Mouse (Mus musculus) heart, postnatal 0 days (tissue): ENCODE results near the gene Crlf1. TPM values are rescaled to one million over a fixed set of nuclear protein-coding genes. Genes with fewer than 3 reads are reported as not detected.

Experiments
- ATAC-seq: fragments of 200-750 bp; cut with Nextera tagmentation; 2 replicates; pipeline ENCODE4 v1.8.0; 2017; ENCODE audit warnings: low read depth, moderate number of reproducible peaks, moderate library complexity; ENCODE audit not compliant: insufficient read depth
- DNase-seq: peaks from one replicate; pipeline ENCODE4 v3.0.0-alpha.2; 2016; ENCODE audit warnings: low spot score
- H3K27ac ChIP-seq: fragments of 300-500 bp; sonication (generic); 2 replicates; pipeline ENCODE4 v1.5.1; 2014; ENCODE audit warnings: low read depth, mild to moderate bottlenecking
- H3K27me3 ChIP-seq: fragments of 300-500 bp; sonication (generic); 2 replicates; pipeline ENCODE4 v1.6.1; 2014; ENCODE audit warnings: low read length, mixed read lengths; ENCODE audit not compliant: control insufficient read depth, insufficient read depth
- H3K36me3 ChIP-seq: fragments of 300-500 bp; sonication (generic); replicated peaks from 2 replicates; pipeline ENCODE4 v1.6.1; 2014; ENCODE audit warnings: low read length, mixed read lengths; ENCODE audit not compliant: control insufficient read depth, insufficient read depth
- H3K4me1 ChIP-seq: fragments of 300-500 bp; sonication (generic); 2 replicates; pipeline ENCODE4 v1.6.1; 2014; ENCODE audit warnings: antibody characterized with exemption; ENCODE audit not compliant: control insufficient read depth, insufficient read depth
- H3K4me2 ChIP-seq: fragments of 300-500 bp; sonication (generic); 2 replicates; pipeline ENCODE4 v1.6.1; 2014; ENCODE audit warnings: low read depth, mild to moderate bottlenecking, low read length, moderate library complexity
- H3K4me3 ChIP-seq: fragments of 300-500 bp; sonication (generic); 2 replicates; pipeline ENCODE4 v1.5.1; 2014; ENCODE audit warnings: low read depth, low read length
- H3K9ac ChIP-seq: fragments of 300-500 bp; sonication (generic); replicated peaks from 2 replicates; pipeline ENCODE4 v1.6.1; 2014; ENCODE audit warnings: low read depth, low read length, mixed read lengths
- H3K9me3 ChIP-seq: fragments of 300-500 bp; sonication (generic); replicated peaks from 2 replicates; pipeline ENCODE4 v1.6.1; 2016; ENCODE audit warnings: low read length; ENCODE audit not compliant: control insufficient read depth
- CTCF ChIP-seq: IDR thresholded peaks from 2 replicates; pipeline ENCODE4 v1.5.1; 2016; ENCODE audit warnings: antibody characterized with exemption, control low read depth, low read depth
- EP300 ChIP-seq: IDR thresholded peaks from 2 replicates; pipeline ENCODE4 v1.6.1; 2016; ENCODE audit warnings: antibody characterized with exemption, low read depth
- WGBS: fragments of 180-500 bp; shearing (Covaris S2); extraction: QIAGEN DNeasy Blood & Tissue Kit; methylation state at CpG from one replicate; pipeline ENCODE4 v1.1.7; 2014; 5-methylcytosine and 5-hydroxymethylcytosine counted together
- polyA plus RNA-seq: library from polyadenylated mRNA; unstranded; fragments of >200 nt; fragmentation: Nextera tagmentation; extraction: Ambion mirVana; gene quantifications from 2 replicates; pipeline ENCODE4 v1.2.1, GENCODE M21; 2015
- total RNA-seq: library from RNA; depleted of rRNA; stranded (reverse); fragments of >200 nt; gene quantifications from 2 replicates; pipeline ENCODE4 v1.2.3, GENCODE M21; 2014; ENCODE audit warnings: low replicate concordance

Crlf1 gene
- total and polyA plus RNA-seq, 2 experiments from 2014 or later: 0.16 TPM; not detected in 1

DNA sequence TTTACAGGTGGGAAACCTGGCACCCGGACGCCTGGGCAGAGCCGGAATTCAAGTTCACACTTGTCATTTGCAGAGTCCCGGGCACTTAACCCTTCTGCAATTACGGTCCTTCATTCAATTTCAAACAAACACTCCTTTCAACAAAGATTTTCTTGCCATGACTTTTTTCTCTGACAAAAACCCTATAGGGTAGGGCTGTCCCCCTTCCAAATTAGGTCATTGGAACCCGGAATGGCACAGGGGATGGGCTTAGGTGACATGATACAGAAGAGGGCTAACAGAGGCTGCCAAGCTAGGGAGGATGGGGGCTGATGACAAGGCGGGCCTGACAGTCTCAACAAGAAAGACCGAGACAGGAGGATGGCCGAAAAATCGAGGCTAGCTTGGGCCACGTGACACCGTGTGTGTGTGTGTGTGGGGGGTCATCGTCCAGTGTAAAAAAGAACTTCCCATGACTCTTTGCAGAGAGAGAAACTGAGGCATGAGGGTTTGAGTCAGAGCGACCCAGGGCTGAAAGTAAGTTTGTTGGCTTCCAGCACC, 4.0 kb upstream of the Crlf1 start:
- no peak for TF ChIP-seq CTCF
- no peak for TF ChIP-seq EP300
- Histone ChIP-seq H3K4me2 (peak overlapping the region; percentile 59), H3K4me3 (peak overlapping the region; percentile 38), H3K27ac (no peak overlapping the region), H3K27me3 (peaks cover 98% of the 10 kb centered on the region), H3K4me1 (peaks cover 27% of the 10 kb centered on the region), H3K9me3 (no peaks in the 10 kb centered on the region), H3K36me3 (no peaks in the 10 kb centered on the region), H3K9ac (no peak overlapping the region; the same call in 1 of the 2 replicates)
- DNase-seq: no peak
- no peak for ATAC-seq
- WGBS: 5% methylated on average over 14 of the region's 14 CpGs

DNA sequence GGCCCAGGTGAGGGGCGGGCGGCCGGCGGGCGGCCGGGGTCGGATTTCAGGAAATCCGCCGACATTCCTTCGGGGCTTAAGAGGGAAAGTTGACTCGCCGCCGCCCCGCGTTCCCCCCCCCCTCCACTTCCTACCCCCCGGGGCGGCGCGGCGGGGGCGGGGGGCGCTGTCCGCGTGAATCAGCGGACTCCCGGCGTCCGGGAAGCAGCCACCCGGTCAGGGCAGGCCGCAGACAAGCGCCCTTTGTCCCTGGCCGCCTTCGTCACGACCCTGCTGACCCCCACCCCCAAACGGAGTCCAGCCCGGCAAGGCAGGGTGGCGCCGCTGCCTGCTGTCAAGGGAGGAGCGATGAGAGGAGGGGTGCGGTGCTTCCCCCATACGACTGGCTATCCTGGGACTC, 3.4 kb upstream of the Crlf1 start:
- Histone ChIP-seq H3K4me2 (peak overlapping the region; percentile 59), H3K9me3 (no peaks in the 10 kb centered on the region), H3K9ac (no peak overlapping the region; the same call in 1 of the 2 replicates), H3K27ac (no peak overlapping the region), H3K4me1 (peaks cover 27% of the 10 kb centered on the region), H3K27me3 (peaks cover 99% of the 10 kb centered on the region), H3K36me3 (no peaks in the 10 kb centered on the region), H3K4me3 (peak overlapping the region; percentile 38)
- 1% methylated on average over 30 of the region's 41 CpGs for WGBS
- no peak for TF ChIP-seq EP300
- no peak for ATAC-seq
- no peak for DNase-seq

DNA sequence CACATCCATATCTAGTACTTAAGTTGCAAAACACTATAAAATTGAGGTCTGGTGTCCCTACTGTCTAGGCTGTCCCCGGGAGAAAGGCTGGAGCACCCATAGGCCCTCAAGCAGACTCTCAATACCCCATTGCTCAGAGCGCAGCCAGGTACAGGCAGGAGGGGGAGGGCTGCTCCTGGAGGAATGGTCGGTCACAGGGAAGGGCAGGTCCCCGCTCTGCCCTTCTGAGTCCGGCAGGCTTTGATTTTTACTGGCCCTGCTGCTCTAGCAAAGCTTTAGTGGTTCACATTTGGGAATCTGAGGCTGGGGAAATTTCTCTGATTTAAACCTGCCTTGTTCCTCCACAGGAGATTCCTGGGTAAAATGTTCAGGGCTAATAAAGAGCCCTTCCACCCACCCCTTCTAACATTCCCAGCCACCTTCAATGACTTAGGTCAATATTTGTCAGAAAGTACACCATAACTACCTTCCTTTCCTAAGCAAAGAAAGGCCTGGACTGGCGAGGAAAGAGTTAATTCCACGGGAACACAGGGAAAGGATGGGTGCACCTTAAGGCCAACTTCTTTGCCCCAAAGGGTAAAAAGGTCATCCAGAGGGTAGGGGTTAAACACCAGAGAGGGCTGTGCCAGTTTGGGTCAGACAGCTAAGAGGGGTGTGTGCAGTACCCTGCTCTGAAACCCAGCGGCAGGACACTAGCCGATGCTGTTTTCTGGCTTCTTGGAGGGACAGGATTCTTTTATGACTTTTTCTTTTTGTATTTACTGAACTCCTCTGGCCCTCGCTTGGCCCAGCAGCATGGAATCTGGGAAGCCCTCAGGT, 2.7 kb upstream of the Crlf1 start:
- Histone ChIP-seq H3K27me3 (peaks cover 99% of the 10 kb centered on the region), H3K27ac (no peak overlapping the region), H3K4me1 (peaks cover 27% of the 10 kb centered on the region), H3K4me2 (no peak overlapping the region), H3K4me3 (no peak overlapping the region), H3K36me3 (no peaks in the 10 kb centered on the region), H3K9ac (no peak overlapping the region), H3K9me3 (no peaks in the 10 kb centered on the region)
- DNase-seq (no peak), ATAC-seq (no peak)
- 24% methylated on average over 10 of the region's 10 CpGs for WGBS
- TF ChIP-seq EP300: no peak
- no peak for TF ChIP-seq CTCF

DNA sequence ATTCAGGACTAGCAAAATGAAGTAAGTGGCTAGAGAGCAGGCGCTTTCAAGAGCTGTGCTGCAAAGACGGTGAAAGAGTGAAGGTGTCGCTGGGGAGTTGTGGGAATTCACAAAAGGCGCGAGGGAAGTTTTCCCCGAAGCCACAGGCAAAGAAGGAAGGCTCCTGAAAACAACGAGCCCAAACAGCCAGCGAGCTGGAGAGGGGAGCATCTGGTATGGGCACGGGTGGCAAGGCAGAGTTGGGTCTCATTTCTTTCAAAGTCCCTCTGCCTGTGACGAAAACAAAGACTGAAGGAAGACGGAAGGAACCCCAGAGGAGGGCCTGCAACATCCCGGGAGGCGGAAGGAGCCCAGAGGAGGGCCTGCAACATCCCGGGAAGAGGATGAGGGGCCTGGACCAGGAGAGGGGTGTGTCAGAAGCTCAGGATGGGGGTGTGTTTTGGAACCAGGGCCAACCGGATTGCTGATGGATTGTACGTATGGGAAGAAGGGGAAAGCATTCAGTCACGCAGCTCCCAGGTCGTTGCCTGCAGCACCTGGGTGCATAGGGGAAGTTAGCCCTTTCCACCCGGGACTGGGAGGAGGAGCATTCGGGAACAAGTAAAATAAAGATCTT, 2.0 kb upstream of the Crlf1 start:
- Histone ChIP-seq H3K27ac (no peak overlapping the region), H3K4me3 (no peak overlapping the region), H3K4me2 (no peak overlapping the region), H3K27me3 (peaks cover 99% of the 10 kb centered on the region), H3K9ac (no peak overlapping the region), H3K9me3 (no peaks in the 10 kb centered on the region), H3K4me1 (peaks cover 27% of the 10 kb centered on the region), H3K36me3 (no peaks in the 10 kb centered on the region)
- ATAC-seq (no peak), DNase-seq (no peak)
- WGBS: 5% methylated on average over 20 of the region's 20 CpGs
- TF ChIP-seq EP300: no peak
- no peak for TF ChIP-seq CTCF

DNA sequence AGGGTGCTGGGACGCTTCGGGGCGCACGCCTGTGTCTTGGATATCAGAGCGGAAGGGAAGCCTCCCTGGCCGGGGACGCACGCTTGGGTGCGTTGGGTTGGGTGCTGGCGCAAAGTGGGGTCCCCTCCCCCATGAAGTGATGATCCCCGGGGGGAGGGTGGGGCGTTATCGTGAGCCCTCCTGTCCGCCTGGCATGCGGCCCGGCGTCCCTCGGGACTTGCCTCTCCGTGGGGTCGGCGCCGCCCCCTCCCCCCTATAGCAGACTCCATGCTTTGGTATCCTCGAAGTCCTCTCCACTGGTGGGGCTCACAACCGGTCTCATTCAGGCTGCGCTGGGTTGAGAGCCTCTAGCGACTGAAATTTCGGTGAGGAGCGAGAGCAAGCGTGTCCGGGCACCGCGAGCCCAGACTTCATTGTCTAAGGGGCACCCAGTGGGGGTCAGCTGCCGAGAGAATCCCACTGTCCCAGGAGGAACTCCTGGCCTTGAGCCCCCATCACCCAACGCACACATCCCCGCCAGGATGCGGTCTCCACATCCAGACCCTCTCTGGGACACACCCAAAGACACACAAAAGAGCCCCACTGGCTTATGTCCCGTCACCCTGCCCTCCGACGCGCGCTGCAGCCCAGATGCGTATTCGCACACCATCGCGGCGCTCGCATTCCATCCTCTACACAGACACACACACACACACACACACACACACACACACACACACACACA, 896 bp downstream of the Crlf1 start:
- ATAC-seq (no peak; the same call in 1 of the 2 replicates), DNase-seq (no peak)
- H3K36me3 ChIP-seq: no peaks in the 10 kb centered on the region
- 1% methylated on average over 40 of the region's 47 CpGs for WGBS
- H3K4me1 ChIP-seq: peaks cover 16% of the 10 kb centered on the region; the same call in 1 of the 2 replicates
- H3K4me2 ChIP-seq: peak overlapping the region; percentile 73
- peak overlapping the region; percentile 50 for H3K4me3 ChIP-seq
- no peaks in the 10 kb centered on the region for H3K9me3 ChIP-seq
- H3K27ac ChIP-seq: no peak overlapping the region
- peaks cover 96% of the 10 kb centered on the region for H3K27me3 ChIP-seq
- no peak overlapping the region for H3K9ac ChIP-seq
- no peak for TF ChIP-seq CTCF
- no peak for TF ChIP-seq EP300
